Mouse (Mus musculus) mesoderm, embryonic 11.5 days (tissue): ENCODE measurements around the gene Ift57.
A peak's percentile ranks its signal among the peaks of the same experiment; 100 is the strongest.

Experiments used
- DNase-seq: peaks from one replicate; pipeline ENCODE4 v3.0.0-alpha.2; 2012; ENCODE audit warnings: low read depth, low spot score

The Ift57 gene

GRCm38 (mm10) chr16:49753318-49753717, 54.3 kb downstream of the Ift57 start:
- DNase-seq = peak; percentile 43

- DNase-seq = no peak
Measured at GRCm38 (mm10) chr16:49760517-49761203, 61.6 kb downstream of the Ift57 start.

- DNase-seq = no peak
Measured at GRCm38 (mm10) chr16:49761981-49762380, 62.9 kb downstream of the Ift57 start.

GRCm38 (mm10) chr16:49766326-49766725, 67.3 kb downstream of the Ift57 start:
- no peak for DNase-seq

DNA sequence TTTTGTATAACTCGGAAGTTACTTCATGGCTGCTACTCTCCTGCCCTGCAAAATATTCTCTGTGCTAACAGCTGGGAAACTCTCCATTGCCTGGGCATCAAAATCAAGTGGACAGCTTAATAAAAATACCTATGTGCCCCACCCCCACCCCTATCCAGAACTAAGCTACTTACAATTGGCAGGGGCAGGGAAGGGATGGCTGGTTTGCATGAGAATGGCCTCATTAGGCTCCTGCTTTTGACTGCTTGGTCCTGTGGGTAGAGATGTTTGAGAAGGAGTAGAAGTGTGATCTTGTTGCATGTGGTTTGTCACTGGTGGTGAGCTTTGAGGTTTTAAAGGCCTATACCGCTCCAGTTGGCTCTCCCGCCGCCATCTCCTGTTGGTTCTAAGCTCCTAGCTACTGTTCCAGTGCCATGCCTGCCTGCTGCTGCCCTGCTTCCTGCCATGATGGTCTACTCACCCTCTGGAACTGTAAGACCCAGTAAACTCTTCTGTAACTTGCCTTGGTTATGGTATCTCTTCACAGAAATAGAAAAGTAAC, 69.5 kb downstream of the Ift57 start:
- no peak for DNase-seq

GRCm38 (mm10) chr16:49769831-49770261, 70.8 kb downstream of the Ift57 start:
- DNase-seq = no peak

GRCm38 (mm10) chr16:49770320-49771189, 71.5 kb downstream of the Ift57 start:
- DNase-seq = no peak

DNA sequence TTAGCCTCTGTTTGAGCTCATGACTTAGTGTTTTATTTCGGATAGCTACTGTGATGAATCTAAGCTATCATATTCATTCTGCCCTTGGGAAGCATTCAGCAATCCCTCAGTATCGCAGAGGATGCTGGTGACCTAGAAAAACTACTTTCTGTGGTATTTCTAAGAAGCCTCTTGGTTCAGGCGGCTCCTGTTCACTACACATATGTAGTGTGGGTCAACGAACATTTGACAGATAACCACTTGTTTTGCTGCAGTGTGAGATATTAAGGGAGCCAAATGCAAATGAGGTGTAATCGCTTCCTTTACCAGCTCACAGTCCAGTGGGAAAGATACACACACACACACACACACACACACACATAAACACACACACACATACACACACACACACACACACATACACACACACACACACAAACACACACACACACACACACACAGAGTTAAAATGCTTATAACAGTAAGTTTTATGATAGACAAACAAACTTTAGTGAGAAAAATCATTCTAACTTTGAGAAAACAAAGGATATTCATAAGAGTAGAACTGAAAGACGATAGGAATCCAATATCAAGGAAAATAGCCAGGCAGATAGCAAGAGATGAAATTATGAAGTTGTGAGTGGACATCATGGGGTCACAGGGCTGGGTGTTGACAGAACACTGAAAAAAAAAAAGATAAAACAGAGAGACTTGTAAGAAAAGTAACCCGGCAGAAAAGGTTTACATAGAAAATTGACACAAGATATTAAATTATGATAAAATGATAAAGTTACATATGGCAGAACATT, 72.8 kb downstream of the Ift57 start:
- no peak for DNase-seq

DNA sequence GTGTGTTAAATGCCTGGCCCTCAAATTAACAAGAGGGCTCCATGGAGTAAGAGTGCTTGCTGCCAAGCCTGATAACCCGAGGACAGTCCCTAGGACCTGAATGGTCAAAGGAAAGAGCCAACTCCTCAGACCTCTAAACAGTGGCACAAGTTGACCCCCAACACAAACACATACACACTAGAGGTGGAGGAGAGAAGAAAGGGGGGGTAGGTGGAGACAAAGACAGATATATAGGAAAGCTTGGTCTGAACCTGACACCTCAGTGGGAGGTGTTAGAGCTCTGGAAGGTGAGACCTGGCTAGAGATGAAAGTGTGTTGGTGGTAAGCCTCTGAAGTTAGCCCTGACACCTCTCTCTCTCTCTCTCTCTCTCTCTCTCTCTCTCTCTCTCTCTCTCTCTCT, 73.5 kb downstream of the Ift57 start:
- DNase-seq = no peak

GRCm38 (mm10) chr16:49773068-49773467, 74.0 kb downstream of the Ift57 start:
- no peak for DNase-seq

DNA sequence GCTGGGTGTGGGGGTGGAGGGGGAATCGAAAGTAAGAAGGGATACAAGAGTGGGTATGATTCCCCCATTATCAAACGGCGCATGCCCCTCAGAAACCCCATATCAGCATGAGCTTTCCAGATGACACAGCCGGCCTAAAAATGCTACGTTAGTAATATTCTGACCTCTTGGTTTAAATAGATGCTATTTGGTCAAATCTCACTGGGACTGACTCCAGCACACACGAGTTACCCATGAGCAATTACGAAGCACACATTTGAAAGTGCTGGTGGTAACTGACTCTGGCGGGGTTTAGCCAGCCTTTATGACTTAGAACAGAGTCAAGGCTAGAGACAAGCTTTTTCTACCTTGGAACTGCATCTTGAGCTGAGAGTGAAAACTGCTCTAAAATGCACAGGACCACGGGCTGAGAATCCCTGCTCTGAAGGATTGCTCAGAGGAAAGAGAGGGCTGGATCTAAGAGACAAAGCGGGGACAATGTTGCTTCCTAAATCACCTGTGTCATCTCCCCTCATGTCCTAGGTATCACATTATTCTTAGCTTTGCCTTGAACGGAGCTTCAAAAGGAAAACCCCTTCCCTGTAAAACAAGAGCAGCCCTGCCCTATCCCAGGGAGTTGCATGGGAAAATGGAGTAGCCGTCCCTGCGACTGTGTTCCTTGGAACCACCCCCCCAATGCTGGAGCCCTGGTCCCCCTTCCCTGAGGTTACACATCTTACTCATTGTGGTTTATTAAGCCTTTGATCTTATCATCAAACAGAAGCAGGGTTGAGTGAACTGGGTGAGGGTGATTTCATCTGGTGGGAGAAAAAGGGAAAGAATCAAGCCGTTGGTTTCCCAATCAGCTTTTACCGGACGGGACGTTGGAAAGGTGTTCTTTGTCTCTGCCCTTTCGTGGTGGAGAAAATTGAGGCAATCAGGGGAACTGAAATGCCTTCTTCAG, 75.3 kb downstream of the Ift57 start:
- DNase-seq = no peak

GRCm38 (mm10) chr16:49775002-49775966, 76.3 kb downstream of the Ift57 start:
- no peak for DNase-seq

- DNase-seq = no peak
Measured at GRCm38 (mm10) chr16:49776981-49777380, 77.9 kb downstream of the Ift57 start.

DNA sequence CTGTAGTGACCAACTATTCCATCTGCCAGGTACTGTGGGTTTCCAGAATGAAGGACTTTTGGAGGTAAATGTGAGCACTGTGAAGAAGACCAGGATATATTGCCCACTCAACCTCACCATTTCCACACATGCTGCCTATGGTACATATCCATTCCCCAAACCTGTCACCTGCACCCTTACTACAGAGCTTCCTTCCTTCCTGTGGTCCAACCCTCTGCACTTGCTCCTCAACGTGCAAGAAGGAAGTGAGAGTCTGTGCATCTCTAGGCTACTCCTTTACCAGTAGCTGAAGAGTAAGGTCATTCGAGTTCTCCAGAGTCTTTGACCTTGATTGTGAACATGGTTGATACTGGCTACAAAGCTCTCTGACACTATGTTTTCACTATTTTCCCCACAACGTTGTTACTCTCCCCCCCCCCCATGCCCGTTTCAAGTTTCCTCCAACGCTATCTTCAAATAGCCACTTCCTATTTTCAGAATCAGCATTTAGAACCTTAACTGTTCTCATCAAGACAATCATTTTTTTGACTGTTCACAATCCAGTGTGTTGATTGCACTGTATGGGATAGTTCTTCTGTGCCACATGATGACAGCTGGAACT, 82.6 kb downstream of the Ift57 start:
- DNase-seq = no peak

GRCm38 (mm10) chr16:49783369-49783768, 84.3 kb downstream of the Ift57 start:
- no peak for DNase-seq

- DNase-seq = no peak
Measured at GRCm38 (mm10) chr16:49786116-49786515, 87.1 kb downstream of the Ift57 start.

DNA sequence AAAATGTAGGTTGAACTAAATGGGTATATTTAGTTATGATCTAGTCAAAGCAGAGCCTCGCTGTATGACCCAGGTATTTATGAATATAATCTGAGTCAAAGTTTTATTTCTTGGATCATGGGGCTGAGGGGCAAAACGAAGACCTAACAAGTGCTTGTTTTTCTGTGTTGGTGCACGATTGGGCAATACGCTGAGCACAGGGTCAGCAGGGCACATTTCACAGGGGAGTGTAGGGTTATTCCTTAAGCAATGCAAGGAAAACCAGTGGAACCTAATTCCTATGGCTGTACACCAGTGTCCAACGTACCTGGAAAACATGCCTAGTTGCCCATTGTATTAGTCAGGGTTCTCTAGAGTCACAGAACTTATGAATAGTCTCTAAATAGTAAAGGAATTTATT, 88.7 kb downstream of the Ift57 start:
- no peak for DNase-seq

- DNase-seq = no peak
Measured at GRCm38 (mm10) chr16:49790575-49791465, 91.8 kb downstream of the Ift57 start.
